Mouse (Mus musculus): Measurements from ENCODE around the gene Ptpdc1. TPM values are rescaled to one million over a fixed set of nuclear protein-coding genes. Genes with fewer than 3 reads are reported as not detected.

Gene Ptpdc1
- polyA plus RNA-seq, 1 experiment from 2014 or later = 4.8 TPM

DNA sequence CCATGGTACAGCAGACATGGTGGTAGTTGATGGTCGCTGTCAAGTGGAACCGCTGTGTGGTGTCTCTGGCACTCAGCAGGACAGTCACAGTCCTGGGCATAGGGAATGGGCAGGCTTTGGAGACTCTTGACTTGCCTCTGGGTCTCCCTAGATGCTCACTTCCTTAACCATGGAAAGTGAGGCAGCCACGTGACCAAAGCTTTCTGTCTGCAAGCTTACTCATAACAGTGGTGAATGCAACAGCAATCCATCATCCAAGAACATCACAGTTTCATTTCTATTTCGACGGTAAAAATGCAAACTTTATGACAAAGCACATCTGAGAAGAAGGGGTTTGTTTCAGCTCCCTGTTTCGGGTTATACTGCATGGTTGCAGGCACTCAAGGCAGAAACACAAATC is 17.6 kb upstream of the Ptpdc1 start:
- no peak for ATAC-seq (replicated peaks; ENCODE audit: extremely low read depth, insufficient read depth, low FRiP score)
- Histone ChIP-seq H3K4me1 (ENCODE audit: control insufficient read depth, insufficient read depth, low read length) (no peaks in the 10 kb centered on the region), H3K36me3 (ENCODE audit: control insufficient read depth, insufficient read depth) (no peaks in the 10 kb centered on the region), H3K9me3 (replicated peaks; ENCODE audit: control insufficient read depth, low read length) (peaks cover 2% of the 10 kb centered on the region; the same call in 1 of the 2 replicates), H3K4me2 (ENCODE audit: low read depth, low read length) (no peak overlapping the region), H3K27me3 (ENCODE audit: control insufficient read depth, insufficient read depth, low read length) (no peaks in the 10 kb centered on the region), H3K4me3 (ENCODE audit: low read length) (no peak overlapping the region), H3K27ac (ENCODE audit: low read length) (no peak overlapping the region), H3K9ac (ENCODE audit: low read length) (no peak overlapping the region)
- 73% methylated on average over 6 of the region's 6 CpGs for WGBS

DNA sequence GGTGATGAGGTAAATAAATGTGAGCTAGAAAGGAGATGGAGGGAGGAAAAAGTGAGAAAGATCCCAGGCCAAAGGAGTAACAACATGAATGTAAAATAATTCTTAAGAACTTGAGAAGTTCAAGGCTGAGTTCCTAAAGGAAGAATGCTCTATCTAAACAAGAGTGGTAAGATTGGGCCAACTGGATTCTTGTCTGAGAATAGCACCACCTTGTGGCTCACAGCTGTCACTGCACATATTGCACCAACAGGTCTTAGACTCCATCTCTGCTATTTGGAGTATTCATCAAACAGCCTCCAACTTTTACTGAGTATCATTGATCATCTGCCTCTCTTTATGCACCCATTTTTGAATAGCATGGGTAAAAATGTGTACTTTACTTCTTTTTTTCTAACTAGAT is 14.1 kb upstream of the Ptpdc1 start:
- Histone ChIP-seq H3K4me1 (ENCODE audit: control insufficient read depth, insufficient read depth, low read length) (no peaks in the 10 kb centered on the region), H3K27me3 (ENCODE audit: control insufficient read depth, insufficient read depth, low read length) (no peaks in the 10 kb centered on the region), H3K9ac (ENCODE audit: low read length) (no peak overlapping the region), H3K36me3 (ENCODE audit: control insufficient read depth, insufficient read depth) (no peaks in the 10 kb centered on the region), H3K4me2 (ENCODE audit: low read depth, low read length) (no peak overlapping the region), H3K27ac (ENCODE audit: low read length) (no peak overlapping the region), H3K9me3 (replicated peaks; ENCODE audit: control insufficient read depth, low read length) (no peaks in the 10 kb centered on the region), H3K4me3 (ENCODE audit: low read length) (no peak overlapping the region)
- no peak for ATAC-seq (replicated peaks; ENCODE audit: extremely low read depth, insufficient read depth, low FRiP score)

DNA sequence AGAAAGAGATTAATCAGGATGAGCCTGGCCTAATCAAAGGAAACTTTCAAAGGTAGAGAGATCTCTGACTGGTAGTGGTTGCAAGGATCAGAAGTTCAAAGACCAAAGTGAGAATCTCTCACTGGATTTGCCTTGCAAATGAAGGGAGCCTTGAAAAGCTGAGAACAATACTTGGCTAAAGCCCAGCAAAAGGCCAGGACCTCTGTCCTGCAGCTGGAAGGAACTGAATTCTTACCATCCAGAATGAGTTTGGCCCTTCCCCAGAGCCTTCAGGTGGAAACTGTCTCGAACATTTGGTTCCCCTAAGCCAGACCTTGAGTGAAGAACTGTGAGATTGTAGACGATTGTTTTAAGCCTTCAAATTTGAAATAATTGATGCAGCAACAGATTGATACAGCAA is 12.2 kb upstream of the Ptpdc1 start:
- no peaks in the 10 kb centered on the region for H3K27me3 ChIP-seq (ENCODE audit: control insufficient read depth, insufficient read depth, low read length)
- no peaks in the 10 kb centered on the region for H3K36me3 ChIP-seq (ENCODE audit: control insufficient read depth, insufficient read depth)
- H3K4me1 ChIP-seq (ENCODE audit: control insufficient read depth, insufficient read depth, low read length) = no peaks in the 10 kb centered on the region
- no peak overlapping the region for H3K9ac ChIP-seq (ENCODE audit: low read length)
- WGBS = 41% methylated on average over 2 of the region's 2 CpGs
- no peak overlapping the region for H3K27ac ChIP-seq (ENCODE audit: low read length)
- H3K9me3 ChIP-seq (replicated peaks; ENCODE audit: control insufficient read depth, low read length) = no peaks in the 10 kb centered on the region
- no peak overlapping the region for H3K4me3 ChIP-seq (ENCODE audit: low read length)
- ATAC-seq (replicated peaks; ENCODE audit: extremely low read depth, insufficient read depth, low FRiP score) = no peak
- no peak overlapping the region for H3K4me2 ChIP-seq (ENCODE audit: low read depth, low read length)

DNA sequence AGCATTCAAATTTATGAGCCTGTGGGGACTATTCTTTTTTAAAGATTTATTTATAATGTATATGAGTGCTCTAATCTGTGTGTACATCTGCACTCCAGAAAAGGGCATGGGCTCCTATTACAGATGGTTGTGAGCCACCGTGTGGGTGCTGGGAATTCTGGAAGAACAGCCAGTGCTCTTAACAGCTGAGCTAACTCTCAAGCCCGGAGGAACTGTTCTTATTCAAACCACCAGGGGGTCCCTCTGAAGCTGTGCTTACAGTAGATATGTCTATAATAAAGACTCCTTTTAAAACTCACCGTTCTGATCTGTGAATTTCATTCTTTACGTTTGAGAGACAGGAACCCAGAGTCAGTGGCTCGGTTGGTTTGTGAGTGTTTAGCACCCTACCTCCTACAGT is 6.2 kb upstream of the Ptpdc1 start:
- Histone ChIP-seq H3K9ac (ENCODE audit: low read length) (no peak overlapping the region), H3K9me3 (replicated peaks; ENCODE audit: control insufficient read depth, low read length) (no peaks in the 10 kb centered on the region), H3K4me3 (ENCODE audit: low read length) (no peak overlapping the region), H3K27me3 (ENCODE audit: control insufficient read depth, insufficient read depth, low read length) (no peaks in the 10 kb centered on the region), H3K27ac (ENCODE audit: low read length) (no peak overlapping the region), H3K4me1 (ENCODE audit: control insufficient read depth, insufficient read depth, low read length) (no peaks in the 10 kb centered on the region), H3K36me3 (ENCODE audit: control insufficient read depth, insufficient read depth) (no peaks in the 10 kb centered on the region), H3K4me2 (ENCODE audit: low read depth, low read length) (no peak overlapping the region)
- WGBS = 73% methylated on average over 5 of the region's 5 CpGs
- ATAC-seq (replicated peaks; ENCODE audit: extremely low read depth, insufficient read depth, low FRiP score) = no peak

DNA sequence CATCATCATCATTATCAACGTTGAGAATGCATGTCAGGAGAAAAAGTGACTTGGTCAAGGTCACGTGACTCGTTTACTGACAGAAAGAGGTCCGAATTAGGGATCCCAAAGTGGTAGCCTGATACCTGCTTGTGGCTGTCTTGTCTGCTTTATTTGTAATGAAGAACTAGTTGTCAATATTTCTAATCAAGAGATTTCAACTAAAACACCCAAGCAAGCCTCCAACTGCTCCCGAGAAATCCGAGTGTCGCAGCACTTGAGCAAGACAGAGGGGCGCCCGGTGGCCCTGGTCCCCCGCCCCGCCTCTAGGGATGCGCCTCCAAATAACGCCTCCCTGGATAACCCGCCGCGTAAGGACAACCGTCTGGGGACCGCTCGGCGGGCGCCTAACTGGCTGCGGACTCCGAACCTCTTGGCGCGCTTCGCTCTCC is 481 bp downstream of the Ptpdc1 start:
- Histone ChIP-seq H3K9ac (ENCODE audit: low read length) (peak overlapping the region; percentile 93), H3K27ac (ENCODE audit: low read length) (peak overlapping the region; percentile 80), H3K4me3 (ENCODE audit: low read length) (peak overlapping the region; percentile 83), H3K4me1 (ENCODE audit: control insufficient read depth, insufficient read depth, low read length) (peaks cover 7% of the 10 kb centered on the region; the same call in 1 of the 2 replicates), H3K27me3 (ENCODE audit: control insufficient read depth, insufficient read depth, low read length) (no peaks in the 10 kb centered on the region), H3K36me3 (ENCODE audit: control insufficient read depth, insufficient read depth) (no peaks in the 10 kb centered on the region), H3K4me2 (ENCODE audit: low read depth, low read length) (peak overlapping the region; percentile 98), H3K9me3 (replicated peaks; ENCODE audit: control insufficient read depth, low read length) (no peaks in the 10 kb centered on the region)
- 2% methylated on average over 26 of the region's 26 CpGs for WGBS
- ATAC-seq (replicated peaks; ENCODE audit: extremely low read depth, insufficient read depth, low FRiP score) = peak; percentile 62

DNA sequence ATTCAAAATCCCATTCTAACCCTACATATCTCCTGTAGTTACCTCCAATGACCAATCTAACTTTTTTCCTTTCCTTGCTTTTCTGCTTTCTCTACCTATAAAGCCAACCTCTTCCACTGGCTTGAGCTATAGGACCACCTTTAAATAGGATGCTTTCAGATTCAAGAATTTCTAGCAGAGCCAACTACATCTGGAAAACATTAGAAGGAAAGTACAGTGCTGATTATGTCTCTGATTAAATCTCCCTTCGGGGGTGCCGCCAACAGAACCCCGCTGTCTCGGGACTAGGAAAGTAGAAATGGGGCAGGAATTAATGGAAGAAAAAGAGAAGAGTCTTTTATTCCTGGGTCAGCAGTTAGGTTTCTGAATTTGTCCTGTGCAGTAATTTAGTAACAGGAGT is 6.6 kb downstream of the Ptpdc1 start:
- Histone ChIP-seq H3K27ac (ENCODE audit: low read length) (no peak overlapping the region), H3K27me3 (ENCODE audit: control insufficient read depth, insufficient read depth, low read length) (no peaks in the 10 kb centered on the region), H3K4me3 (ENCODE audit: low read length) (no peak overlapping the region), H3K4me1 (ENCODE audit: control insufficient read depth, insufficient read depth, low read length) (no peaks in the 10 kb centered on the region), H3K9me3 (replicated peaks; ENCODE audit: control insufficient read depth, low read length) (peaks cover 16% of the 10 kb centered on the region), H3K36me3 (ENCODE audit: control insufficient read depth, insufficient read depth) (peaks cover 2% of the 10 kb centered on the region; the same call in 1 of the 2 replicates), H3K4me2 (ENCODE audit: low read depth, low read length) (no peak overlapping the region), H3K9ac (ENCODE audit: low read length) (no peak overlapping the region)
- ATAC-seq (replicated peaks; ENCODE audit: extremely low read depth, insufficient read depth, low FRiP score) = no peak
- 87% methylated on average over 4 of the region's 4 CpGs for WGBS

DNA sequence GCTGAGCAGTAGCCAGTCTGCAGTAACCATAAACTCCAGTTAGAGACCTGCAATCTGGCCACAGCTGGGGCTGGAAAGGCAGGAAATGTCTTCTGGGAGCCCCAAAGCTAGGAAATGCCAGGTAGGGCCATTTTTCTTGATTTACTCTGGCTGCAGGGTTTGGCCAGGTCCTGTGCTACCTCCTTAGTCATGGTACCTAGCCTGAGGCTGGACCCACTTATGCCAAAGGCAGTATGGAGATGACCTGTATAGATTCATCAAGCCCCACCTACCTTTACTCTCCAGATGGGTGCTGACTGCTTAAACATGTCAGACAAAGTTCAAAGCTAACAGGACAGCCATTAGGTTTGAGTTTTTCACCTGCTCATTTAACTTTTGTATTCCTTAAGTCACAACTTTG is 7.7 kb downstream of the Ptpdc1 start:
- no peak for ATAC-seq (replicated peaks; ENCODE audit: extremely low read depth, insufficient read depth, low FRiP score)
- no peak overlapping the region for H3K4me3 ChIP-seq (ENCODE audit: low read length)
- H3K4me2 ChIP-seq (ENCODE audit: low read depth, low read length) = no peak overlapping the region
- no peaks in the 10 kb centered on the region for H3K27me3 ChIP-seq (ENCODE audit: control insufficient read depth, insufficient read depth, low read length)
- H3K27ac ChIP-seq (ENCODE audit: low read length) = no peak overlapping the region
- no peaks in the 10 kb centered on the region for H3K4me1 ChIP-seq (ENCODE audit: control insufficient read depth, insufficient read depth, low read length)
- H3K9me3 ChIP-seq (replicated peaks; ENCODE audit: control insufficient read depth, low read length) = peaks cover 16% of the 10 kb centered on the region
- H3K36me3 ChIP-seq (ENCODE audit: control insufficient read depth, insufficient read depth) = peaks cover 2% of the 10 kb centered on the region; the same call in 1 of the 2 replicates
- no peak overlapping the region for H3K9ac ChIP-seq (ENCODE audit: low read length)

DNA sequence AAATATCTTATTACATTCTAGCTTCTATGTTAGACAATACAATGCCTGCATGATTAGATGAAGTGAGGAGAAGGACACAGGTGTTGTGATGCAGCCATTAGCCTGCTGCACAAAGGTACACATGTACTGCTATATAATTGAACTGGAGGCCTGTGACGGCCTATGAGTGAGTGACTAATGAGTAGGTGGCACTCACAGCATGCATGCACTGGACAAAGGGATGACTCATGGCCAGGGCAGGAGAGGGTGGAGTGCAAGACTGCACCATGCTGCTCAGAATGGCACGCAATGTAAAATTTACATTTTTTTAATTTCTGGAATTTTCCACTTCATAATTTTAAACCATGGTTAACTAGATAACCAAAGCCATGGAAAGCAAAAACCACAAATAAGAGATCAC is 10.9 kb downstream of the Ptpdc1 start:
- Histone ChIP-seq H3K9ac (ENCODE audit: low read length) (no peak overlapping the region), H3K4me2 (ENCODE audit: low read depth, low read length) (no peak overlapping the region), H3K4me1 (ENCODE audit: control insufficient read depth, insufficient read depth, low read length) (no peaks in the 10 kb centered on the region), H3K4me3 (ENCODE audit: low read length) (no peak overlapping the region), H3K27me3 (ENCODE audit: control insufficient read depth, insufficient read depth, low read length) (no peaks in the 10 kb centered on the region), H3K36me3 (ENCODE audit: control insufficient read depth, insufficient read depth) (peaks cover 2% of the 10 kb centered on the region; the same call in 1 of the 2 replicates), H3K27ac (ENCODE audit: low read length) (no peak overlapping the region), H3K9me3 (replicated peaks; ENCODE audit: control insufficient read depth, low read length) (peaks cover 16% of the 10 kb centered on the region)
- no peak for ATAC-seq (replicated peaks; ENCODE audit: extremely low read depth, insufficient read depth, low FRiP score)
- 88% methylated on average over 2 of the region's 2 CpGs for WGBS

DNA sequence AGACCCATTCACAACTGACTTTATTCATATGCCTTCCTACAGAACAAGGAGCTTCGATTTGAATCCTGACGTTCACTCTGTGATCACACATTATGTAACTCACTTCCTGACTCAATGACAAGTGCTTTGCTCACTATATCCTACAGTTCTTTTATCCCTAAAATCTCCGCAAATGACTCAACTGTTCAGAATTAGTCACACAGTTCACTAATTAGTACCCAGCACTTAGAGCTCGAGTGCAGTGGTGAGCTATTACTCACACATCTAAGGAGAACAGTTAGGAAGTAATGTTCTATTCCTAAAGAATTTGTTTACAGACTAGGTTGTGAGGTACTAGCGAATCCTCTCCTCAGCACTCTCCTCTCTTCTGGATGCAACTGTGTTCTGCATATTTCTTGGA is 16.4 kb downstream of the Ptpdc1 start:
- H3K9me3 ChIP-seq (replicated peaks; ENCODE audit: control insufficient read depth, low read length) = no peaks in the 10 kb centered on the region
- WGBS = 74% methylated on average over 5 of the region's 5 CpGs
- no peaks in the 10 kb centered on the region for H3K36me3 ChIP-seq (ENCODE audit: control insufficient read depth, insufficient read depth)
- ATAC-seq (replicated peaks; ENCODE audit: extremely low read depth, insufficient read depth, low FRiP score) = no peak
- peaks cover 7% of the 10 kb centered on the region for H3K4me1 ChIP-seq (ENCODE audit: control insufficient read depth, insufficient read depth, low read length)
- H3K27ac ChIP-seq (ENCODE audit: low read length) = no peak overlapping the region
- no peak overlapping the region for H3K9ac ChIP-seq (ENCODE audit: low read length)
- H3K4me3 ChIP-seq (ENCODE audit: low read length) = no peak overlapping the region
- no peak overlapping the region for H3K4me2 ChIP-seq (ENCODE audit: low read depth, low read length)
- H3K27me3 ChIP-seq (ENCODE audit: control insufficient read depth, insufficient read depth, low read length) = no peaks in the 10 kb centered on the region

DNA sequence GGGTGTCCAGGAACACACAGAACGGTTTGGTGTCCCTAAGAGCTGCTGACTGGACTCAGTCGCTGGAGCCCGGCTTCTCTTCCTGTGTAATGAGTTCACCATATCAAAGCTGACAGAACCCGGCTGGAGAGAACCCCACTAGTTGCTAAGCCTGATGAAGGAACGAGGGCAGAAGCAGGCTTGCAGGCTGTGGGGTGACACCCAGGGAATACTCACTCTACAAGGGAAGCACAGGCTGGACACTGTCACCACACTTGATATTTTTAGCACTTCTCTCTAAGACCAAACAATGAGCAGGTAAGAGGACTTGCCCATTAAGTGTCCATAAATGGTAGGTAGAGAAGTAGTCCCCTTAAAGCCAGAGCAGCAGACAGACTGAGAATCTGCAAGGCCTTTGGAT is 20.9 kb downstream of the Ptpdc1 start:
- Histone ChIP-seq H3K27ac (ENCODE audit: low read length) (peak overlapping the region; percentile 38), H3K9ac (ENCODE audit: low read length) (no peak overlapping the region), H3K4me1 (ENCODE audit: control insufficient read depth, insufficient read depth, low read length) (peaks cover 14% of the 10 kb centered on the region), H3K4me3 (ENCODE audit: low read length) (no peak overlapping the region), H3K4me2 (ENCODE audit: low read depth, low read length) (no peak overlapping the region), H3K27me3 (ENCODE audit: control insufficient read depth, insufficient read depth, low read length) (no peaks in the 10 kb centered on the region), H3K9me3 (replicated peaks; ENCODE audit: control insufficient read depth, low read length) (no peaks in the 10 kb centered on the region), H3K36me3 (ENCODE audit: control insufficient read depth, insufficient read depth) (no peaks in the 10 kb centered on the region)
- 47% methylated on average over 5 of the region's 5 CpGs for WGBS
- no peak for ATAC-seq (replicated peaks; ENCODE audit: extremely low read depth, insufficient read depth, low FRiP score)

All from heart, embryonic 16.5 days (tissue).